Mouse (Mus musculus) mouse embryonic stem cell (cell line): Measurements from ENCODE around the gene Ntm.

Experiments
- in situ Hi-C, 2 experiments: fragments of 300-500 bp; cut with MboI; formaldehyde crosslinking; loops; 1 replicate in 1 of 2; 3 replicates in 1 of 2; pipeline ENCODE4 v1.14.3; 2019 to 2020; ENCODE audit warnings: low sequenced_read_pairs in 2 of 2, low pct_unique_long_range_greater_than_20kb in 1 of 2, mixed read lengths in 1 of 2; ENCODE audit not compliant: unreplicated experiment in 1 of 2

The Ntm gene

GRCm38 (mm10) chr9:29411408-29412180, 551.3 kb downstream of the Ntm start:
- in situ Hi-C loops = loop anchor here in 1 of 2 experiments (25.0 kb wide), 1 partner anchor 1149 kb away; no protein-coding TSS in a partner anchor

- in situ Hi-C loops = loop anchor here in 1 of 2 experiments (25.0 kb wide), 1 partner anchor 1149 kb away; no protein-coding TSS in a partner anchor
Measured at GRCm38 (mm10) chr9:29410728-29411407, 552.1 kb downstream of the Ntm start.

DNA sequence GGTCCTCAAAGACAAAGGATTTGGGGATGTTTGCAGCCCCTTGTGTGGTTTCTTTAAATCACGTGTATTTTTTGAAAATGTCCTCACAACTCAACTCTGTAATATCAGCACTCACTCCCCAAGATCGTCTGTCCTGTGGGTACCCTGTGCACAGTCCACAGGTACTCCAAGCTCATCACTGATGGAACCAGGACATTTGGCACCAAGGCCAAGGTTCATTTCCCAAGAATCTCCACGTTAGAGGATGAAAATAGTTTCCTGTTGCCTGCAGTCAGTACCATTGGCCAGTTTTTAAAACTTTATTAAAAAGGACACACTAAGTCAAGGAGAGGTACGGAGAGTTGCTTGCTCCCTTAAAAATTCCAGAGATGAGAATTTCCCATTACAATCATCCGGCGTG, 552.7 kb downstream of the Ntm start:
- in situ Hi-C loops = loop anchor here in 1 of 2 experiments (25.0 kb wide), 1 partner anchor 1148 kb away; no protein-coding TSS in a partner anchor

DNA sequence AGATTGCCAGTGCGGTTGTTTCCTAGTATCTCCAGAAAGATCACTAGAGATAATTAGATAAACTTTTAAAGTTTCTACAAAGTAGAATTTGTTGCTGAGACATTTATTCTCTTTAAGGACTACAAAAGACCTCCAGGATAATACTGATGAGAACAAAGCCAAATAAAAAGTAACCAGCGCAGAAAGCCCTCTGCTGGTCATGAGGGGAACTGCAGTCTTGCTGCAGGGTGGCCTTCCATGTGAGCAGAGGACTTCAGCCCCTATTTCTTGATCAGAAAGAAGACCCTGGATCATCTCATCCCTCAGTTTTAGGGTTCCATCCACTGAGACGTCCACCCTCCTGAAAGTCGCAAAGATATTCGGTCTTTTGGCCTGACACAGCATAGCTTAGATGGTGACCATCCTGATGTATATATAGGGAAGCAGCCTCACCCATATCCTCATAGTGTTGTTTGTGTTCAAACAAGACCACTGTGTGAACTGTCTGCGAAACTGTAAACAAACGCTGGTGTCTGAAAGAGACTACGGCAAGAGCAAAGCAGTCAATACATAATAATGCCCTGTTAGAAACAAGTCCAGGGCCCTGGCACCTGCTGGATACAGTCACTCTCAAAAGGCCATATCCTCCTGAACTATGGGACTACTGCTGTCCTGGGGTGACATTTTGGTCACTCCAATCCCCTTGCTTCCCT, 553.6 kb downstream of the Ntm start:
- in situ Hi-C loops = loop anchor here in 1 of 2 experiments (25.0 kb wide), 1 partner anchor 1147 kb away; no protein-coding TSS in a partner anchor

DNA sequence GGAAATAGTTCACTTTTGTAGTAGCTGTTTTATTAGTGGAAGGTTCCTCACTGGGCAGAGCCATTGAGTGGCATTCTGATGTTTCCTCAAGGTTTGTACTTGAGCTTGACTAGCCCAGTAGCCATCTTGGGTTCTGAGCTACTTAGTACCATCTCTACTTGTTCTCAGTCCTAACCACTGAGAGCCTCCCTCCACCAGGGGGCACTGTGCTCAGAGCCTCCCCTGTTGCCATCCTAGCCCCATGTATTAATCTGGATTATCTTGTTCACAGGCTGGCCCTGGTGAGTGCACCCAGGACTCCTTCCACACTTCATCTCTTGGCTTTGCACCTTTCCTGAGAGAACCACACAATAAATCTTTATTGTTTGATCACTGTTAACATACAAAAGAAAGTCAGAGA, 555.0 kb downstream of the Ntm start:
- in situ Hi-C loops = loop anchor here in 1 of 2 experiments (25.0 kb wide), 1 partner anchor 1146 kb away; no protein-coding TSS in a partner anchor

DNA sequence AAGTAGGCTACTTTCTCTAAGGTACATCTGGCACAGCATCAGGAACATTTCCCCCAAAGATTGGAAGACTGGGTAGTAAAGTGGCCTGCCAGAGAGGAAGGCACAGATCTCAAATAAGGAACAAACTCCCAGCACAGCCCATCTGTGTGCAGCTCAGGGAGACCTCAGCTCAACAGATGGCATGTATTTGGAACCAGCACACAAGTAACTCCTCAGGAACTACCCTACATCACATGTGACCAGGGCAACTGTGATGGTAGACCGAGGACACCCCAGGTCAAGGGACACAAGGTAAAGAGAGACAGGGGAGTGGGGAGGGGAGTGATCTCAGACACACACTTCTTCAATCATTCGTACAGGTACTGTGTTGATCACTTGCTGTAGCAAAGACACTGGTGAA, 556.0 kb downstream of the Ntm start:
- in situ Hi-C loops = loop anchor here in 1 of 2 experiments (25.0 kb wide), 1 partner anchor 1145 kb away; no protein-coding TSS in a partner anchor

DNA sequence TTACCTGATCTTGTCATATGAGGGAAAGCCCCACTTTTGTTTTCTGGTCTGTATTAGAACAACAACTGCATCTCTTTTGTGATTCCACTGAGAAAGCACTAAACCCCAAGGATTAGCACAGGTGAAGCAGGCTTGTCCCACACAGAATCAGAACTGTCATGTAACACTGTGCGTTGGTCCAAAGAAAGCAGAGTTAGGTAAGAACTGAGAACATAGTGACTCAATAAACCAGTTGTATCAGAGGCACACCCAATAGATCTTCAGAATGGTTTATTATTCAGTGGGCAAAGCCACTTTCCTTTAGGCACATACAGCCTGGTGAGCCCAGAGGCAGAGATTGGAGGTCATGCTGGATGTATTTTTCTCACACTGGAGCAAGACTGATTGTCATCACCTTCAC, 556.9 kb downstream of the Ntm start:
- in situ Hi-C loops = loop anchor here in 1 of 2 experiments (25.0 kb wide), 1 partner anchor 1144 kb away; no protein-coding TSS in a partner anchor

DNA sequence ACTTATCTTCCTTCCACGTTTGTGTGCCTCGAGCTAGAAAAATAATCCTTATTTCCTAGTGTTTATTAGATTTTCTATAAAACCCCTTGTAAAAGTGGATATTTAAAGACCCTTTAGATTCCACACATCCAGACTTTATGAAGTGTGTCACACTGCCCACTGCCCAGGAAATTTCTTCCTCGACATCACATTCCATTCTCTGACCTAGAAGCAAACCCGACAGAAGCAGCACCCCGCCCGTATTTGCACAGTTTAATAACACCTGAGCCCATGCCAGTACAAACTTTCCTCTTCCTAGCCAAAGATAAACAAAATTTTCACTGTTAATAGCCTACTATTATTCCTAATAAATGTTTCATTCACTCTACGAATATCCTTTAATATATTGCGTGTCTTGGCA, 562.8 kb downstream of the Ntm start:
- in situ Hi-C loops = loop anchor here in 1 of 2 experiments (25.0 kb wide), 1 partner anchor 1138 kb away; no protein-coding TSS in a partner anchor

- in situ Hi-C loops = no loop called here
Measured at GRCm38 (mm10) chr9:29396101-29396500, 566.8 kb downstream of the Ntm start.

DNA sequence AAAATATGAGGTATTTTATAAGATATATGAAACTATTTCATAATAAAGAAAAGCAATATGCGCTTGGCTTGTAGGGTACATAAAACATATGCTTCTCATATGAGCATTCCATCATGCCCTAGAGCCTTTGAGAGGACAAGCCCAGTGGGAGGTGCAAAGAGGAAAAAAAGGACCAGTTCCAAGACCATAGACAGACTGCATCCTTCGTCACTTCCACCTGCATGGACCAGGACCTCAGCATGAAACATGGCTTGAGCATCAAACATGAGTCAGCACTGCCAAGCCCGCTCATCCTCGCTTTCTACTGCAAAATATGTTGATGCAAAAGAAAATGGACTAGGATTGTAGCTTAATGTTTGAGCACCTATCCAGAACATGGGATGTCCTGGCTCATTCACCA, 569.8 kb downstream of the Ntm start:
- in situ Hi-C loops = no loop called here

DNA sequence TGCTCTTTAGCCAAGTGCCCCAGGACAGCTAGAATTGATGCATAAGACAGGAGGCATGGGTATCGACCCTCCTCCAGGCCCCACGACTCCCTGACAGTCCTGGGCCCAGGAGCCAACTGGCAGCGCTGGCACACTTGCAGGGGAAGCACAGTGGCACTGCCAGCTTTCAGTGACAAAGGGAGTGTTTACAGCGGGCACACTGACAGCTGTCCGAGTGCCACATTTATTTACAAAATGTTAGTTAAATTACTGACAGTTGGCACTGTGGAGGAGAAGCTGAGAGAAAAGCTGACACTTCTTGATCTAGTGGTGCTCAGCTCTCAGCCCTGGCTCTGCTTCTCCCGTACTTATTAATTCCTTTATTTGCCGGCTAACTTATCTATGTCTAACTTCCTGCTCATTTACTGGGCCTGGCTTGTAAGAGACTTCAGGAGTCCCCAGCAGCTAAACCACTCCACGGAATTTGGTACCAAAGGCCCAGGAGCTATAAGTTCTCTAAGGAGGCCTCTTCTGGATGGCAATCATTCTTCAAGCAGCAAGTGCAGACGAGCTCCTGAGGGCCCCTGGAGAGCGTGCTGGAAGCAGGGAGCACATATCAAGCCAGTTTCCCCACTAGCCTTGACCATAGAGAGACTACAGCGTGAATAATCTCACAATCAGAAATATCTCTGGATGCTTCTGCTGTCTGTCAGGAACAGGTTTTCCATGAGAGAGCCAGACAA, 572.0 kb downstream of the Ntm start:
- in situ Hi-C loops = no loop called here

DNA sequence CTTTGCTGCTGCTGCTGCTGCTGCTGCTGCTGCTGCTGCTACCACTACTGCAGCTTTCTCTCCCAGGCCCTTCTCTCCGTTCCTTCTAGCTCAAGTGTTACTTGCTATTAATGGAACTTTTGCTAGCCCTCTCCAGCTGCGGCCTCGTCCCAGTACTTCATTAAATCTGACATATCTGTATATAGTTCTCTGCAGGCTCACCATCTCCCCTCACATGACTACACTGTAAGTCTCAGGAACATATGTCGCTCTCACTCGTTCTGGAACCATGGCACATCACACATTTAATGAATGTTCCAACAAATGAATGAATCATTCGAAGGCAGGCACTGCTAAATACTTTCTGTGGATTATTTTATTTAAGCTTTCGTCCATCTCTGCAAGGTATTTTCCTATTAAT, 573.7 kb downstream of the Ntm start:
- in situ Hi-C loops = no loop called here

DNA sequence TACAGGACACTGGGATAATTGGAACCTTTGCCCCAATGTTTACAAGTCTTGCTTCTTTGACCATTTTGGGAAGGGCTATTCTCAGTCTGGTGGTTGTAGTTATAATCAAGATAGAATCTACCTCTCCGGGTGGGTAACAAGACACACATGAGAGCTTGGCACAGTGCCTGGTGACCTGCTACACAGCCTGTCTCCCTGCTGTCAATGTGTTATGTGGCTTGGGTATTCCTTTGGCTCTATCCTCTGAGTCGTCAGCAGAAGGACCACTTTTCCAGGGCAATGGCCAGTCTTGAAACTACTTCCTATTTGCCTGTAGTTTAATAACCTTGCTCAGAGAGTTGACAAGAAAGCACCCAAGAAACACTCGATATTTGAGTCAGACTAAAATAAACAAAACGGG, 575.8 kb downstream of the Ntm start:
- in situ Hi-C loops = no loop called here

GRCm38 (mm10) chr9:29377172-29378002, 585.6 kb downstream of the Ntm start:
- in situ Hi-C loops = no loop called here

- in situ Hi-C loops = no loop called here
Measured at GRCm38 (mm10) chr9:29371341-29371740, 591.6 kb downstream of the Ntm start.

DNA sequence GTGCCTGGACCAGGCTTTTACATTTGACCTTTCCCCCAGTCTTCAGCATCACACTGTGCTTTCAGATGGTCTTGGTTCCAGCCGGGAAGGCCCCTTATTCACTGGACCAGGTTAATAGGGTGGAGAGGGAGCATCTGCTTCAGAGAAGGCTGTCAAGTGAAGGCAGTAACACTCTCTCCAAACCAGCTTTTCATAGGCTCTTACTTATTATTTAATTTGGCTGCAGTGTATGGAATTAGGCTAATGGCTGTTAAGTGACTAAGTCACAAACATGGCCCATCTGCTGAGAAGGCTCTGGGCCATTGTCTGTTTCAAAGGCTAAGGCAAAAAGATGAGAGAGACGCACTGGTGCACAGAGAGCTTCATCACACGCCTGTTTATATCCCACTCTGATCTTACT, 593.3 kb downstream of the Ntm start:
- in situ Hi-C loops = no loop called here

- in situ Hi-C loops = no loop called here
Measured at GRCm38 (mm10) chr9:29368291-29368690, 594.6 kb downstream of the Ntm start.
